Mouse (Mus musculus) right cerebral cortex, postnatal 14 days (tissue): ENCODE results near the gene Slc47a2.
A peak's percentile ranks its signal among the peaks of the same experiment; 100 is the strongest.

Experiments used
- DNase-seq: peaks from one replicate; pipeline ENCODE4 v3.0.0; 2022

The Slc47a2 gene

GRCm38 (mm10) chr11:61278445-61279077, 64.1 kb downstream of the Slc47a2 start:
- no peak for DNase-seq

- DNase-seq: no peak
These were observed 64.7 kb downstream of the Slc47a2 start for GRCm38 (mm10) chr11:61277937-61278336.

- no peak for DNase-seq
These were observed 66.2 kb downstream of the Slc47a2 start for GRCm38 (mm10) chr11:61276482-61276881.

- no peak for DNase-seq
These were observed 67.6 kb downstream of the Slc47a2 start for GRCm38 (mm10) chr11:61275106-61275505.

GRCm38 (mm10) chr11:61274421-61274820, 68.2 kb downstream of the Slc47a2 start:
- DNase-seq: no peak

- no peak for DNase-seq
These were observed 68.7 kb downstream of the Slc47a2 start for GRCm38 (mm10) chr11:61273928-61274327.

GRCm38 (mm10) chr11:61271612-61272011, 71.0 kb downstream of the Slc47a2 start:
- no peak for DNase-seq

- no peak for DNase-seq
These were observed 72.3 kb downstream of the Slc47a2 start for GRCm38 (mm10) chr11:61270406-61270805.

- DNase-seq: no peak
These were observed 73.9 kb downstream of the Slc47a2 start for GRCm38 (mm10) chr11:61268626-61269349.

- peak; percentile 92 for DNase-seq
These were observed 75.8 kb downstream of the Slc47a2 start, which contains the start of gene Aldh3a2 for GRCm38 (mm10) chr11:61266551-61267533. Gene Aldh3a2, minus strand, starts transcription at chr11:61267464.

GRCm38 (mm10) chr11:61263841-61264240, 78.8 kb downstream of the Slc47a2 start:
- no peak for DNase-seq

- DNase-seq: no peak
These were observed 80.1 kb downstream of the Slc47a2 start for GRCm38 (mm10) chr11:61262516-61262915.

- no peak for DNase-seq
These were observed 83.6 kb downstream of the Slc47a2 start for GRCm38 (mm10) chr11:61259106-61259505.

- DNase-seq: no peak
These were observed 89.9 kb downstream of the Slc47a2 start for GRCm38 (mm10) chr11:61252807-61253206.

- DNase-seq: no peak
These were observed 90.9 kb downstream of the Slc47a2 start for GRCm38 (mm10) chr11:61251741-61252140.
